Mouse (Mus musculus) layer of hippocampus, postnatal 14 days (tissue): Measurements from ENCODE around the gene Vmn2r89. TPM values are rescaled to one million over a fixed set of nuclear protein-coding genes. Genes with fewer than 3 reads are reported as not detected.
"Not testable (repeated sequence)": the region's sequence is repeated elsewhere in the genome, so short reads cannot be mapped to it uniquely, and the experiment has no call there.

ENCODE experiments used
- DNase-seq, 2 experiments: peaks; one replicate each; pipeline ENCODE4 v3.0.0; 2021 to 2022; ENCODE audit warnings: low spot score in 2 of 2, mixed read lengths in 1 of 2
- long read RNA-seq, 2 experiments: library from polyadenylated mRNA; stranded (forward); transcript quantifications; one replicate each; pipeline ENCODE4 v2.0.0; 2021
- total RNA-seq, 2 experiments: library from RNA; stranded (reverse); gene quantifications; 2 replicates each; pipeline ENCODE4 v1.2.3; 2021

The Vmn2r89 gene
- total RNA-seq = not detected
- long read RNA-seq, experiment 1 = 0 reads
- long read RNA-seq, experiment 2 = 0 reads

DNA sequence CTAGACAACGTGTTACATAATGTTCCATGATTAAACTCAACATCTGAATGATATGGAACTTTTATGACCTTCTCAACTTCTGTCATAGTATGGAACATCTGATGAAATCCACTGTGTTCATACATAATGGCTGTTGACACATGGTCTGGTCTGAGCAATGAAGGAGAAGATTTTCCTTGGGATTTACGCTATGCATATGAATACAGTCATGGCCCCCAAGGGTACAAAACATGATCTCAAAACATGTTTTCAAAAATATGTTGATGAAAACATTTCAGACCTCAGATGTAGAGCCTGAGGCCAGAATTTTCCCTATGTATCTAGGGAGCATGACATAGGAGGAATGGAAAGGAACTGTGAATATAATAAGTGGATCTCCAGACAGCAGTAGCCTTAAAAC, at the start of gene Vmn2r89:
TSS of gene Vmn2r89 (plus strand) at position 301 of the 400 bp plus-strand sequence.
- DNase-seq = not testable (repeated sequence)

DNA sequence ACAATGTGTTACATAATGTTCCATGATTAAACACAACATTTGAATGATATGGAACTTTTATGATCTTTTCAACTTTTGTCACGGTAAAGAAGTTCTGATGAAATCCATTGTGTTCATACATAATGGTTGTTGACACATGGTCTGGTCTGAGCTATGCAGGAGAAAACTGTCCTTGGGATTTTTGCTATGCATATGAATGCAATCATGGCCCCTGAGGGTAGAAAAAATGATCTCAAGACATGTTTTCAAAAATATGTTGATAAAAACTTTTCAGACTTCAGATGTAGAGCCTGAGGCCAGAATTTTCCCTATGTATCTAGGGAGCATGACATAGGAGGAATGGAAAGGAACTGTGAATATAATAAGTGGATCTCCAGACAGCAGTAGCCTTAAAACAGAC, 41.1 kb upstream of the Vmn2r89 start, which contains the start of gene Vmn2r88:
TSS of gene Vmn2r88 (plus strand) at position 301 of the 400 bp plus-strand sequence.
- no peak for DNase-seq

DNA sequence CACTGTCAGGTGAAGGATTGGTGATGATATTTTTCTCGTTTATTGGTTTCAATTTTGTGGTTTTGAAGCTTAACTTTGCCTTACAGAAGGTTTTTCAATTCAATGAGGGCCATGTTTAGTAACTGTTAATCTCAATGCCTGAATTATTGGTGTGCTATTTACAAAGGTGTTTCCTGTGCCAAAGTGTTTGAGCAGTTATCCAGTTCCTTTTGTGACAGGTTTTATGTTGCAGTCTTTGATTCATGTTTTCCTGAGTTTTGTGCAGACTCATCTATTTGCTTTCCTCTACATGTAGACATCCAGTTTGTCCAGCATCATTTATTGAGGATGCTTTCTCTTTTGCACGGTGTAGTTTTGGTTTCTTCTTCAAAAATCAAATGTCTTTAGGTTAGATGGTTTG, 27.8 kb upstream of the Vmn2r89 start:
- no peak for DNase-seq

DNA sequence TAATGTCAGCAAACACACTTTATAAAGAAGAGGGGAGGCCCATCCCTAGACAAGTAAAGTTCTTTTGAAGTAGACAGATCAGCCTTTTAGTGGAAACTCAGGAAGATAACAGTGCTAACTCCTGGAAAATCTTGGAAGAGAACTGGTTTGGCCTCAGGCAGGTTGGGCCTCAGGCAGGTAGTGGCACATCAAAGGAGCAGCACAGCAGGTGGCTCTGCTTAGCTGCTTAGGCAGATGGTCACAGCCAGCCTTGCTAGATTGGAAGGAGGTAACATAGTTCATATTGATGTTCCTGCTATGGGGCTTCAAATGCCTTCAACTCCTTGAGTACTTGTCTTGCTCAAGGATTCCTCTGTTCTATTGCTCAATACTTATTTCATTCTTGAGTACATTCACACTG, 21.5 kb upstream of the Vmn2r89 start:
- DNase-seq = not testable (repeated sequence)

DNA sequence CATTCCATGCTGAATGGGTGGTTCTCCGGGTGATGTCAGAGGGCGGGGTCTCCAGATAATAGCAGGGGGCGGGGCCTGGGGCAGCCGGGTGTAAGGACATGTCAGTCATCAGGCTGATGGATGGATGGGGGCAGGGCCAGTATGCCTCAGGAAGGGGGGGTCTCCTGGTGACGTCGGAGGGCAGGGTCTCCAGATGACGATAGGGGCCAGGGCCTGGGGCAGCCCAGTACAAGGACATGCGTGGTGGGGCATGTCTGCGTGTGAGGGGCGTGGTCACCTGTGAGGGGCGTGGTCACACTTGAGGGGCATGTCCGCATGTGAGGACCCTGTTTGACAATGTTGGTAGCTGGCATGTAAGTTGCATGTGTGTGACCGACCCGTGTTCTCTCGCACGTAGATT, 17.1 kb upstream of the Vmn2r89 start:
- DNase-seq = no peak

DNA sequence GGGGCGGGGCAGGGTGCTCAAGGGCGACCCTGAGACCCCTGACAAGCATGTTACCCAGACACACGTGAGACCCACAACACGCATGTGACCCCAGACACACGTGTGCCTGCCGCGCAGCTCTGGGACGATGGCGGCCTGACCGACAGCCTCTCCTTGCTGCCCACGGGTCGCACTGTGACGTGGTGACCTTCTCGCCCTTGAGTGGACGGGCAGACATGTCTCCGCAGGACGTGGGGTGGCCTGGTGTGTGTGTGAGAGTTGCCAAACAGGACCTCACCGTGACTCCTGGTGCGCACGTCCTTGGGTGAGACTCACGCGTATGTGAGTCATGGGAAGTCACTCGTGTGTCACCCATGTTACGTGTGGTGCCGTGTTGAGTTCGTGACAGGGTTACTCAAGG, 16.6 kb upstream of the Vmn2r89 start:
- no peak for DNase-seq

DNA sequence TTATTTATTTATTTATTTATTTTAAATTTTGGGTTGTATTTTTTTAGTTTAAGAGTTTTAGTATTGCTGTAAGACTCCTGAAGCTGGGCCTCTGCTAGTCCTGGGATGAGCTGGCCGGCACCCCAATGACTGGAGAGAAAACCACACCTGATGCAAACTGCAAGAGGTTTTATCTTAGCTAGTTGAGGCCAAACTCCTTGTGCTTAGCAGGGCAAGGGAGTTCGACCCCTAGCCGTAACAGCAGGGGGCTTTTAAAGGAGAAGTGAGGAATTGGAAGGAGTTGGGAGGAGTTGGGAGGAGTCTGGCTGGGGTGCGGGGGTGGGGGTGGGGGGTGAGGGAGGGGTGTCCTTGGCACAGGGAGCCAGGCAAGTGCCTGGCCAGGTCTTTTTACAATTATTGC, 12.7 kb upstream of the Vmn2r89 start:
- DNase-seq = no peak

DNA sequence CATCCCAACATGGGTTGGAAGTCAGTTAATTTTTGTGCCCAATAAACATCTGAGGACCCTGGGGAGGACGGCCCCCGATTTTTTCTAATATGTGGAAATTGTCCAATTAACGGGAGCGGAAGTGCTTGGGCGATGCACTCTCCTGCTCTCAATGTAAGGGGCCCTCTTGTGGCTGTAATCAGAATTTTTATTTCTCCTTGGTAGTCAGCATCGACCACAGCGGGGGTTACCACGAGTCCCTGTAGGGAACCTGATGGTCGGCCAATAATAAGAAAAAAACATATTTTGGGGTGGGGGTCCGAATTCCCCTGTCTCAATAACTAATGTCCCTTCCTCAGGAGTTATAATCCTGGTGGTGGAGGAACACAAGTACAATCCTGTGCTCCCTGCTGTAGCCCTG, 28.6 kb downstream of the Vmn2r89 start:
- not testable (repeated sequence) for DNase-seq

DNA sequence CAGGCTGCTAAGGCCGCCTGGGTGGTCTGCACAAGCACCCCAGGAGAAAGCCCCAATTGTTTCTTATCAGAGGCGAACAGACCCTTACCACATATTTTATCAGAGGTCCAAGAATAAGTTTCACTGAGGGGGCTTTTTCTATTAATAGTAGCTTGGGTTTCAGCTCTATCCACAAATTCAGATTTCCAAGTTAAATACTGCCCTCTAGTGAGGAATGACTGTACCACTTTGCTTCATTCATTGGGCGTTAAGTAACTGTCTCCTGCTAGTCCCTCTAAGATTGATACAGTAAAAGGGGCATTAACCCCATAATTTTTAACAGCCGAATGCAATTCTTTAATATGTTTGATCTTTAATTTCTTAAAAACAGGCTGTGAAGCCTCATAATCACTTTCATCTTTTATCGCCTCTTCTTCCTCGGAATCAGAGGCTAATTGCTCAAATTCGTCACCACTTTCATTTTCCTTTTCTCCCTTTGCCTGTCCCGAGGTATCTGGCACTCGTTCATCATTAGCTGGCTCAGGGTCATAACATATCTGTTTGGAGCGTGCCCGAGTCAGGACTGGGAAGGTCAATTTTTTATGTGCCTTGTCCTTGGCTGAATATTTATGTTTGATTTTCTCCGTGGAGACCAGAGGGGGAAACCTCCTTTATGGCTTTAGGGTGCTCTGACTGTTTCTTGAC, 29.8 kb downstream of the Vmn2r89 start:
- DNase-seq = not testable (repeated sequence)

DNA sequence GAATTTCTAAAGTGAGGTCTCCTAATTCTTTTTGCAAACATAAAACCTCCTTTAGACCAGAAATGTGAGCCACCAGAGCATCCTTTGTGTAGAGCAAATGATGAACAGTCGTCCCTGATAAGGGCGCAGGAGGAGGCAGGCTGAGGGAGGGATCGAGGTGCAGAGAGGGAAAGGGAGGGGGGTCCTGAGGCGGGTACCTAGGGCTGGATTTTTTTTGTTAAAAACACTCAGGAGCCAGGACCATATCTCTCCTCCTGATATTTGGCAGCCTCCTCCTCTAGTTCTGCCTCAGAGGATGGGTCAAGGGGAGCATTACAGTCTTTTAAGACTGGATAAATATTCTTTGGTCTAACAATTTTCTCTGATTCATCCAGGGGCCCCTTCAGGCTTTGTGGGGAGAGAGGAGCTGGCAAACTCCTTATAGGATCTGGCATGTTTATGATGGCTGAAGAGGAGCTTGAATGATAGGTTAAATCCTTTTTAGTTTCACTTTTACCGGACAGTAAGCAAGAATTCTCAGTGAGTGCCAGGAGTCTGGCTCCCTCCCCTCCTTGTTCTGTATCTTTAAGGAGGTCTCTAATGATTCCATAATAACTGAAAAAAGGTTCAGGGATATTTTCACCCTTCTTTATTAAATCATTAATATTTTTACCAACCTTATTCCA, 30.5 kb downstream of the Vmn2r89 start:
- DNase-seq = no peak

DNA sequence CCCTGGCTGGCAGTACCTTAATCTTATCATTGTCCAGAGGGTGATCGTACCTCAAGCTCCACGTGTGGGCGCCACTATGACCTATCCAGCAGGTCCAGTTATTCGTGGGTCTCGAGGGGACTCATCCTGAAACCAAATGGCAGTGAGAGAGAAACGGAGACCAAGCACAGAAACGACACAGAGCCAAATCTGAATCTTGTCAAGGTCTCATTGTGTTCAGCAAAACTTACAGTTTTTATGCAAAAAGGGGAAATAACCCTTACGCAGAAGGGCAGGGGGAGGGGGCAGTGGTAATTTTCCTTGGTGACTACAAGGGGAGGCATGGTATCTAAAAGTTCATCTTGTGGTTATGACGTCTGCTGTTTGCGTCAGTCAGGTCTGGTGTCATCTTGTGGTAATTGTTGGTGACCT, 31.3 kb downstream of the Vmn2r89 start:
- not testable (repeated sequence) for DNase-seq

DNA sequence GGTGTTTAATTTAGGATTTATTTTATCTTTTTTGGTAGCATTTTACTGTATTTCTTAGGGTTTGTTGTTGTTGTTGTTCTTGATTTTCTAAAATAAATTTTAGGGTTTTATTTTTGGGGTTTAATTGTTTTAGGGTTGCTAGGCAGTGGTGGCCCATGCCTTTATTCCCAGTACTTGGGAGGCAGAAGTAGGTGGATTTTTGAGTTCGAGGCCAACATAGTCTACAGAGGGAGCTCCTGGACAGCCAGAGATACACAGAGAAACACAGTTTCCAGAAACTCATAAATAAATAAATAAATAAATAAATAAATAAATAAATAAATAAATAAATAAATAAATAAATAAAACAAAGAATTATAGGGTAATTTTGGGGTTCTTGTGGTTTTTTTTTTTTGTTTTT, 32.0 kb downstream of the Vmn2r89 start:
- DNase-seq = no peak

DNA sequence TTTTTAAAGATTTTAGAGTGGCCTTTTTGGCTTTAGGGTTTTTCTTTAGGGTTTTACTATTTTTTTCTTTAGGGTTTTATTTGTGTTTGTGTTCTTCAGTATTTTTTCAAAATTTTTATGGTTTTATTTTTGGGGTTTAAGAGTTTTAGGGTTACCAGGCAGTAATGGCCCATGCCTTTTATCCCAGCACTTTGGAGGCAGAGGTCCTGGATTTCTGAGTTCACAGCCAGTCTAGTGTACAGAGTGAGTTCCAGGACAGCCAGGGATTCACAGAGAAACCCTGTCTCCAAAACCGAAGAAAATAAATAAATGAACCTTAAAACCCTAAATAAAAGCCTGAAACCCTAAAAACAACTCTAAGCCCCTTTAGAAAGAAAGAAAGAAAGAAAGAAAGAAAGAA, 34.5 kb downstream of the Vmn2r89 start:
- DNase-seq = no peak

DNA sequence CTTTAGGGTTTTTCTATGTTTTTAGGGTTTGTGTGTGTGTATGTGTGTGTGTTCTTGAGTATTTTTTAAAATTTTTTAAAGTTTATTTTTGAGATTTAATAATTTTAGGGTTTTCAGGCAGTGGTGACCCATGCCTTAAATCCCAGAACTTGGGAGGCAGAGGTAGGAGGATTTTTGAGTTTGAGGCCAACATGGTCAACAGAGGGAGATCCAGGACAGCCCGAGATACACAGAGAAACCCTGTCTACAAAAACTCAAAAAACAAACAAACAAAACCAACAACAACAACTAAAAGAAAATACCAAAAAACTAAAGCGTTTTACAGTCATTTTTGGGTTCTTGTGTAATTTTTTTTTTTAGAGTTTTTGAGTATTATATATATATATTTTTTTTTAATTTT, 44.1 kb downstream of the Vmn2r89 start:
- DNase-seq = no peak

DNA sequence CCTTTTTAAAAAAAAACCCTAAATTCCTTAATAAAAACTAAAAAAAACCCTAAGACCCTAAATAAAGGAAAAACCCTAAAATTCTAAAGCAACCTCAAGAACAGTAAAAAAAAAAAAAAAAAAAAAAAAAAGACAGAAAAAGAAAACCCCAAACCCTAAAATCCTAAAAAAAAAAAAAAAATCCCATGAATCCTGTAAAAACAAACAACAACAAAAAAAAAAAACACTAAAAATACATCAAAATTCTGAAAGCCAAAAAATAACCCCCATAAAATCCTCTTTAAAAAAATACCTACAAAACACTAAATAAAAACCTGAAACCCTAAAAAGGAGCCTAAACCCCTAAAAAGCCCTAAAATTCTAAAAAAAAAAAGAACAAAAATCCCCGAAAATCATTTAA, 45.3 kb downstream of the Vmn2r89 start:
- DNase-seq = no peak

DNA sequence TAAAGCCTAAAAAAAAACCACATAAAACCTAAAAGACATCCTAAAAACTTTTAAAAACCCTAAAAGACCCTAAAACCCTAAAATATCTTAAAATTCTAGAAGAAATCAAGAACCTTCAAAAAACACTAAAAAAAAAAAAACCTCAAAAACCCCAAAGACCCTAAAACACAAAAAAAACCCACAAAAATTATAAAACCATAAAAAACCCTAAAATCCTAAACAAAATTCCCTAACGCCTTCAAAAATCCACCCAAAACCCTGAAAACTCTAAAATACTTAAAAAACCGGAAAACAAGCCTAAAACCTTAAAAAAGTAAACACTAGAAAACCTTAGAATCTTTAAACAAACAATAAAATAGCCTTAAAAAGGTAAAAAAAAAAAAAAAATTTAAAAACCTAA, 46.3 kb downstream of the Vmn2r89 start:
- DNase-seq = no peak

DNA sequence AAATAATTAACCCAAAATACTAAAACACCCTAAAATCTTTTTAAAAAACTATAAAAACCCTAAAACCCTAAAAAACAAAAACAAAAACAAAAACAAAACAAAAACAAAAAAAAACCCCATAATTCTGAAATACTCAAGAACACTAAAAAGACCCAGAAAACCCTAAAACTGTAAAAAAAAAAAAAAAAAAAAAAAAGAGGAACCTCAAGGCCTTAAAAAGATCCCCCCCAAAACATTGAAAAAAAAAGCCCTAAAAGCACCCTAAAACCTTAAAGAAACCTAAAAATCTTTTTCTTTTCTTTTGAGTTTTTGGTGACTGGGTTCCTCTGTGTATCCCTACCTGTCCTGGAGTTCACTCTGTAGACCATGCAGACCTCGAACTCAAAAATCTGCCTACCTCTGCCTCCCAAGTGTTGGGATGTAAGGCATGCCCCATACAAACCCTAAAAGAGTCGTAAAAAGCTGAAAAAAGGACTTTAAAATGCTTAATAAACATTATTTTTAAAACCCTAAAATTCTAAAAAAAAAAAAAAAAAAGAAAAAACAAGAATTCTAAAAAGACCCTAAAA, 48.1 kb downstream of the Vmn2r89 start:
- DNase-seq = no peak

DNA sequence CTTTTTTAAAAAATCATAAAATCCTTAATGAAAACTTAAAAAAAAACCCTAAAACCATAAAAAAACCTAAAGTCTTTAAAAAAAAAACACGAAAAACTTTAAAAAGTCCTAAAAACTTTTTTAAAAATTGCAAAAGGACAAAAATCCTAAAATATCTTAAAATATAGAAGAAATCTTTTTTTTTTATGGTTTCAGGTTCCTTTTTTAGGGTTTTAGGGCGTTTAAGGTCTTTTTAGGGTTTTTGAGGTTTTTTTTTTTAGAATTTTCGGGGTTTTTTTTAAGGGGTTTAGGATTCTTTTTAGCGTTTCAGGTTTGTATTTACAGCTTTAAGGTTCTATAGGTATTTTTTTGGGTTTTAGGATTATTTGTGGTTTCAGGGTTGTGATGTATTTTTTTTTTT, 48.8 kb downstream of the Vmn2r89 start:
- DNase-seq = no peak

DNA sequence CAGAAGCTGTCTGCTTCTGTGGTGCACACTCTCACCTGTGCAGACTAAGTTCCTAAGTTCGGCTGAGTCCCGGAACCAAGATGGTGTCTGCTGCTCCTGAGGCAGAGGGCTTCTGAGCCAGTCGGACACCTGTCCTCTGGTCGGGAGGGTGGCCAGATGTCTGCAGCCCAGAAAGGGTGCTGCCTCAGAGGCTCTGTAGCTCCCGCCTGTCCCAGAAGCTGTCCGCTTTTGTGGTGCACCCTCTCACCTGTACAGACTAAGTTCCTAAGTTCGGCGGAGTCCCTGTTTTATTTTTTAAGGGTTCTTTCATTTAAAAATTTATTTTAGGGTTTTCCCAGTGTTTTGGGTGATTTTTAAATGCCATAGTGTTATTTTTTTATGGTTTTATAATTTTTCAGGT, 55.8 kb downstream of the Vmn2r89 start:
- no peak for DNase-seq
